Mouse (Mus musculus): ENCODE measurements around the gene Gngt2. TPM values are rescaled to one million over a fixed set of nuclear protein-coding genes. Genes with fewer than 3 reads are reported as not detected.

The Gngt2 gene
- polyA plus RNA-seq, 1 experiment from 2014 or later = 0.95 TPM

- no peak overlapping the region for H3K4me3 ChIP-seq (ENCODE audit: low read depth, low read length)
- H3K36me3 ChIP-seq (ENCODE audit: control insufficient read depth, insufficient read depth, low read length) = no peaks in the 10 kb centered on the region
- peaks cover 16% of the 10 kb centered on the region for H3K4me1 ChIP-seq (ENCODE audit: control insufficient read depth, insufficient read depth, low read length)
- WGBS = 77% methylated on average over 11 of the region's 11 CpGs
- ATAC-seq (ENCODE audit: low read depth) = no peak
- peaks cover 63% of the 10 kb centered on the region for H3K27me3 ChIP-seq (ENCODE audit: control insufficient read depth, insufficient read depth, low read length)
- no peaks in the 10 kb centered on the region for H3K9me3 ChIP-seq (ENCODE audit: control insufficient read depth, low read length)
- no peak overlapping the region for H3K27ac ChIP-seq (ENCODE audit: low read depth, low read length)
- no peak overlapping the region for H3K9ac ChIP-seq (replicated peaks; ENCODE audit: low read depth, low read length)
- no peak overlapping the region for H3K4me2 ChIP-seq (ENCODE audit: low read depth, low read length)
Measured at GRCm38 (mm10) chr11:95828181-95828964, 8.6 kb upstream of the Gngt2 start.

GRCm38 (mm10) chr11:95829526-95830050 is 7.4 kb upstream of the Gngt2 start:
- Histone ChIP-seq H3K9me3 (ENCODE audit: control insufficient read depth, low read length) (no peaks in the 10 kb centered on the region), H3K36me3 (ENCODE audit: control insufficient read depth, insufficient read depth, low read length) (no peaks in the 10 kb centered on the region), H3K4me1 (ENCODE audit: control insufficient read depth, insufficient read depth, low read length) (peaks cover 16% of the 10 kb centered on the region), H3K4me3 (ENCODE audit: low read depth, low read length) (no peak overlapping the region), H3K4me2 (ENCODE audit: low read depth, low read length) (no peak overlapping the region), H3K27ac (ENCODE audit: low read depth, low read length) (no peak overlapping the region), H3K9ac (replicated peaks; ENCODE audit: low read depth, low read length) (no peak overlapping the region), H3K27me3 (ENCODE audit: control insufficient read depth, insufficient read depth, low read length) (peaks cover 70% of the 10 kb centered on the region)
- ATAC-seq (ENCODE audit: low read depth) = no peak
- 32% methylated on average over 4 of the region's 4 CpGs for WGBS

- H3K27me3 ChIP-seq (ENCODE audit: control insufficient read depth, insufficient read depth, low read length) = peaks cover 72% of the 10 kb centered on the region
- ATAC-seq (ENCODE audit: low read depth) = no peak
- no peaks in the 10 kb centered on the region for H3K36me3 ChIP-seq (ENCODE audit: control insufficient read depth, insufficient read depth, low read length)
- H3K4me2 ChIP-seq (ENCODE audit: low read depth, low read length) = peak overlapping the region; percentile 37
- H3K9me3 ChIP-seq (ENCODE audit: control insufficient read depth, low read length) = no peaks in the 10 kb centered on the region
- H3K4me1 ChIP-seq (ENCODE audit: control insufficient read depth, insufficient read depth, low read length) = peaks cover 11% of the 10 kb centered on the region
- WGBS = 2% methylated on average over 72 of the region's 80 CpGs
- no peak overlapping the region for H3K9ac ChIP-seq (replicated peaks; ENCODE audit: low read depth, low read length)
- no peak overlapping the region for H3K27ac ChIP-seq (ENCODE audit: low read depth, low read length)
- peak overlapping the region; percentile 11 for H3K4me3 ChIP-seq (ENCODE audit: low read depth, low read length)
Measured at GRCm38 (mm10) chr11:95830411-95831275, 6.4 kb upstream of the Gngt2 start.

- no peak overlapping the region for H3K27ac ChIP-seq (ENCODE audit: low read depth, low read length)
- H3K9me3 ChIP-seq (ENCODE audit: control insufficient read depth, low read length) = no peaks in the 10 kb centered on the region
- peaks cover 11% of the 10 kb centered on the region for H3K4me1 ChIP-seq (ENCODE audit: control insufficient read depth, insufficient read depth, low read length)
- H3K4me3 ChIP-seq (ENCODE audit: low read depth, low read length) = peak overlapping the region; percentile 11; the same call in 1 of the 2 replicates
- H3K36me3 ChIP-seq (ENCODE audit: control insufficient read depth, insufficient read depth, low read length) = no peaks in the 10 kb centered on the region
- WGBS = 4% methylated on average over 10 of the region's 10 CpGs
- ATAC-seq (ENCODE audit: low read depth) = no peak
- H3K9ac ChIP-seq (replicated peaks; ENCODE audit: low read depth, low read length) = no peak overlapping the region
- H3K4me2 ChIP-seq (ENCODE audit: low read depth, low read length) = peak overlapping the region; percentile 37; the same call in 1 of the 2 replicates
- H3K27me3 ChIP-seq (ENCODE audit: control insufficient read depth, insufficient read depth, low read length) = peaks cover 75% of the 10 kb centered on the region
Measured at GRCm38 (mm10) chr11:95831276-95831619, 5.8 kb upstream of the Gngt2 start.

GRCm38 (mm10) chr11:95831641-95832040 is 5.4 kb upstream of the Gngt2 start:
- Histone ChIP-seq H3K4me1 (ENCODE audit: control insufficient read depth, insufficient read depth, low read length) (peaks cover 11% of the 10 kb centered on the region), H3K27me3 (ENCODE audit: control insufficient read depth, insufficient read depth, low read length) (peaks cover 72% of the 10 kb centered on the region), H3K4me3 (ENCODE audit: low read depth, low read length) (no peak overlapping the region; the same call in 1 of the 2 replicates), H3K4me2 (ENCODE audit: low read depth, low read length) (no peak overlapping the region), H3K27ac (ENCODE audit: low read depth, low read length) (no peak overlapping the region), H3K9me3 (ENCODE audit: control insufficient read depth, low read length) (no peaks in the 10 kb centered on the region), H3K9ac (replicated peaks; ENCODE audit: low read depth, low read length) (no peak overlapping the region), H3K36me3 (ENCODE audit: control insufficient read depth, insufficient read depth, low read length) (no peaks in the 10 kb centered on the region)
- no peak for ATAC-seq (ENCODE audit: low read depth)
- WGBS = 3% methylated on average over 15 of the region's 15 CpGs

- Histone ChIP-seq H3K9ac (replicated peaks; ENCODE audit: low read depth, low read length) (no peak overlapping the region), H3K36me3 (ENCODE audit: control insufficient read depth, insufficient read depth, low read length) (no peaks in the 10 kb centered on the region), H3K9me3 (ENCODE audit: control insufficient read depth, low read length) (no peaks in the 10 kb centered on the region), H3K4me3 (ENCODE audit: low read depth, low read length) (no peak overlapping the region), H3K27me3 (ENCODE audit: control insufficient read depth, insufficient read depth, low read length) (peaks cover 67% of the 10 kb centered on the region), H3K27ac (ENCODE audit: low read depth, low read length) (no peak overlapping the region), H3K4me2 (ENCODE audit: low read depth, low read length) (no peak overlapping the region), H3K4me1 (ENCODE audit: control insufficient read depth, insufficient read depth, low read length) (peaks cover 11% of the 10 kb centered on the region)
- no peak for ATAC-seq (ENCODE audit: low read depth)
- WGBS = 38% methylated on average over 18 of the region's 18 CpGs
Measured at GRCm38 (mm10) chr11:95832129-95833005, 4.6 kb upstream of the Gngt2 start.

- Histone ChIP-seq H3K9ac (replicated peaks; ENCODE audit: low read depth, low read length) (no peak overlapping the region), H3K4me1 (ENCODE audit: control insufficient read depth, insufficient read depth, low read length) (peaks cover 11% of the 10 kb centered on the region), H3K36me3 (ENCODE audit: control insufficient read depth, insufficient read depth, low read length) (no peaks in the 10 kb centered on the region), H3K27ac (ENCODE audit: low read depth, low read length) (no peak overlapping the region), H3K27me3 (ENCODE audit: control insufficient read depth, insufficient read depth, low read length) (peaks cover 67% of the 10 kb centered on the region), H3K9me3 (ENCODE audit: control insufficient read depth, low read length) (no peaks in the 10 kb centered on the region), H3K4me2 (ENCODE audit: low read depth, low read length) (no peak overlapping the region), H3K4me3 (ENCODE audit: low read depth, low read length) (no peak overlapping the region)
- no peak for ATAC-seq (ENCODE audit: low read depth)
- WGBS = 14% methylated on average over 8 of the region's 8 CpGs
Measured at GRCm38 (mm10) chr11:95833006-95833570, 3.9 kb upstream of the Gngt2 start.

GRCm38 (mm10) chr11:95833631-95834142 is 3.3 kb upstream of the Gngt2 start:
- ATAC-seq (ENCODE audit: low read depth) = no peak
- no peaks in the 10 kb centered on the region for H3K36me3 ChIP-seq (ENCODE audit: control insufficient read depth, insufficient read depth, low read length)
- peaks cover 11% of the 10 kb centered on the region for H3K4me1 ChIP-seq (ENCODE audit: control insufficient read depth, insufficient read depth, low read length)
- no peaks in the 10 kb centered on the region for H3K9me3 ChIP-seq (ENCODE audit: control insufficient read depth, low read length)
- WGBS = 3% methylated on average over 18 of the region's 18 CpGs
- H3K9ac ChIP-seq (replicated peaks; ENCODE audit: low read depth, low read length) = no peak overlapping the region
- no peak overlapping the region for H3K4me2 ChIP-seq (ENCODE audit: low read depth, low read length)
- H3K4me3 ChIP-seq (ENCODE audit: low read depth, low read length) = no peak overlapping the region
- peaks cover 62% of the 10 kb centered on the region for H3K27me3 ChIP-seq (ENCODE audit: control insufficient read depth, insufficient read depth, low read length)
- H3K27ac ChIP-seq (ENCODE audit: low read depth, low read length) = no peak overlapping the region

All from neural tube, embryonic 14.5 days (tissue).